Mouse (Mus musculus) forebrain, embryonic 10.5 days (tissue): ENCODE results near the gene Klhl29. TPM values are rescaled to one million over a fixed set of nuclear protein-coding genes. Genes with fewer than 3 reads are reported as not detected.

Source experiments
- DNase-seq: peaks from one replicate; pipeline ENCODE4 v3.0.0-alpha.2; 2017; ENCODE audit warnings: low spot score; ENCODE audit errors: extremely low spot score
- H3K27ac ChIP-seq: fragments of 300-500 bp; sonication (generic); 2 replicates; pipeline ENCODE4 v1.5.1; 2016; ENCODE audit warnings: mild to moderate bottlenecking
- H3K27me3 ChIP-seq: fragments of 300-500 bp; sonication (generic); 2 replicates; pipeline ENCODE4 v1.6.1; 2016; ENCODE audit warnings: mild to moderate bottlenecking; ENCODE audit not compliant: poor library complexity, severe bottlenecking
- H3K36me3 ChIP-seq: fragments of 300-500 bp; sonication (generic); replicated peaks from 2 replicates; pipeline ENCODE4 v1.6.1; 2016; ENCODE audit warnings: mild to moderate bottlenecking, moderate library complexity
- H3K4me1 ChIP-seq: fragments of 300-500 bp; sonication (generic); 2 replicates; pipeline ENCODE4 v1.6.1; 2016
- H3K4me3 ChIP-seq: fragments of 300-500 bp; sonication (generic); 2 replicates; pipeline ENCODE4 v1.5.1; 2016; ENCODE audit warnings: mild to moderate bottlenecking, moderate library complexity
- H3K9me3 ChIP-seq: fragments of 300-500 bp; sonication (generic); 2 replicates; pipeline ENCODE4 v1.6.1; 2016; ENCODE audit warnings: mild to moderate bottlenecking, moderate library complexity
- WGBS: fragments of 180-500 bp; shearing (Covaris S2); methylation state at CpG from one replicate; pipeline ENCODE4 v1.1.7; 2016; 5-methylcytosine and 5-hydroxymethylcytosine counted together
- polyA plus RNA-seq: library from polyadenylated mRNA; unstranded; fragments of >200 nt; fragmentation: Nextera tagmentation; extraction: Ambion mirVana; gene quantifications from 2 replicates; pipeline ENCODE4 v1.2.1, GENCODE M21; 2016

The Klhl29 gene
- polyA plus RNA-seq, 1 experiment from 2014 or later, result 1.2 TPM

- Histone ChIP-seq H3K27me3 (0 out of 2 replicates have a peak, but pooled peaks cover 4% of the 10 kb centered on the region), H3K27ac (peak overlapping the region; percentile 75; the same call in 1 of the 2 replicates), H3K4me1 (peaks cover 57% of the 10 kb centered on the region), H3K4me3 (no peak overlapping the region), H3K9me3 (no peaks in the 10 kb centered on the region), H3K36me3 (no peaks in the 10 kb centered on the region)
- no peak for DNase-seq
- WGBS, result 66% methylated on average over 9 of the region's 9 CpGs
Observed at GRCm38 (mm10) chr12:5192380-5192718, 183.1 kb downstream of the Klhl29 start.

GRCm38 (mm10) chr12:5191628-5192379, 183.7 kb downstream of the Klhl29 start:
- DNase-seq, result peak; percentile 47
- Histone ChIP-seq H3K4me3 (no peak overlapping the region), H3K36me3 (no peaks in the 10 kb centered on the region), H3K27ac (peak overlapping the region; percentile 75), H3K9me3 (no peaks in the 10 kb centered on the region), H3K27me3 (0 out of 2 replicates have a peak, but pooled peaks cover 4% of the 10 kb centered on the region), H3K4me1 (peaks cover 57% of the 10 kb centered on the region)
- 16% methylated on average over 14 of the region's 14 CpGs for WGBS

DNA sequence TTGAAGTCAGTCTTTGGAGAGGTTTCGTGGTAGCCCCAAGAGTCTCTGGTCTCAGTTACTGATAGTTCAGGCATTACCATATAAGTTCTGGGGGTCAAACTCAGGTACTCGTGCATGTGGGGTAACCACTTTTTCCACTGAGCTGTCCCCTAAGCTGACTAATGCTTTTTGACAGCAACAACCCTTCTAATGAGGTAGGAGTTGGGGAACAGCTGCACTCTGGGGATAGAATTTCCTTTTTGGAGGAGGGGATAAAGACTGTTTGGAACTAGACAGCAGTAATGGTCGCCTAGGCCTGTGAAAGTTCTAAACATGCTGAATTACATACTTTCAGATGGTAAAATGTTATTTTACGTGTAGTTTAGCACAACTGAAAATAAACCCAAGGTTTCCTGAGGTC, 184.3 kb downstream of the Klhl29 start:
- 69% methylated on average over 4 of the region's 4 CpGs for WGBS
- Histone ChIP-seq H3K27ac (peak overlapping the region; percentile 75), H3K4me3 (no peak overlapping the region), H3K36me3 (no peaks in the 10 kb centered on the region), H3K4me1 (peaks cover 57% of the 10 kb centered on the region), H3K27me3 (0 out of 2 replicates have a peak, but pooled peaks cover 4% of the 10 kb centered on the region), H3K9me3 (no peaks in the 10 kb centered on the region)
- DNase-seq, result no peak

DNA sequence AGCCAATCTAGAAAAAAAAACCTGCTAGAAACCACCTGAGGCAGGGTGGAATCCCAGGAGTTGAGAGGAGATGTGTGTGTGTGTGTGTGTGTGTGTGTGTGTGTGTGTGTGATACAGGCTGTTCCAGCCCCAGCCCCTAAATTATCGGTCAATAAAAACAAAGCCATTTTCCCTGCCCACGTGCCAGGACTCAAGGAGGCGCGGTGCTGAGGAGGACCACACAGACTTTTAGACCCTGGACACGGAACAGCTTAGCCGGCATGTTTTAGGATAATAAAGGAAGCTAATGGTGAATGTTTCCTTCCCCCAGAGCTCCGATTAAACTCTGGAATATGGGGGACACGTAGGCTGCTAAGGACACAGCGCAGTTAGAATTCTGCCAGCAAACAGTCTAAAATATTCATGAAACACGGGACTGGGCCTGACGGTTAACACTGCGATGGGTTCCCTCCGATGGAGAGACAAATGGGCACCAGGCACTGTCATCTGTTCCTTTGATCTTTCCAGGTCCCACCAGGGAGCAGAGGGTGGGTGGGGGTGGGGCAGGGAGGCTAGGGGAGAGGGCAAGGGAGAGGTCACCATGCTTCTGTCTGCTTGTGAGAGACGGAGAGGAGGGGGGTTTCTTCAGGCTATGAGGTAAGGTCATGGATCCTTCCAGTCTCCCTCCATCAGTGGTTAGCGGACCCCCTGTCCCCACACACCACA, 185.9 kb downstream of the Klhl29 start:
- Histone ChIP-seq H3K9me3 (no peaks in the 10 kb centered on the region), H3K36me3 (no peaks in the 10 kb centered on the region), H3K27me3 (0 out of 2 replicates have a peak, but pooled peaks cover 4% of the 10 kb centered on the region), H3K4me3 (no peak overlapping the region), H3K4me1 (peaks cover 57% of the 10 kb centered on the region), H3K27ac (peak overlapping the region; percentile 65)
- DNase-seq, result no peak
- WGBS, result 46% methylated on average over 15 of the region's 15 CpGs

- WGBS, result 67% methylated on average over 7 of the region's 7 CpGs
- Histone ChIP-seq H3K9me3 (no peaks in the 10 kb centered on the region), H3K27me3 (0 out of 2 replicates have a peak, but pooled peaks cover 4% of the 10 kb centered on the region), H3K4me3 (no peak overlapping the region), H3K27ac (peak overlapping the region; percentile 65), H3K4me1 (peaks cover 55% of the 10 kb centered on the region), H3K36me3 (no peaks in the 10 kb centered on the region)
- no peak for DNase-seq
Observed at GRCm38 (mm10) chr12:5188899-5189298, 186.6 kb downstream of the Klhl29 start.

DNA sequence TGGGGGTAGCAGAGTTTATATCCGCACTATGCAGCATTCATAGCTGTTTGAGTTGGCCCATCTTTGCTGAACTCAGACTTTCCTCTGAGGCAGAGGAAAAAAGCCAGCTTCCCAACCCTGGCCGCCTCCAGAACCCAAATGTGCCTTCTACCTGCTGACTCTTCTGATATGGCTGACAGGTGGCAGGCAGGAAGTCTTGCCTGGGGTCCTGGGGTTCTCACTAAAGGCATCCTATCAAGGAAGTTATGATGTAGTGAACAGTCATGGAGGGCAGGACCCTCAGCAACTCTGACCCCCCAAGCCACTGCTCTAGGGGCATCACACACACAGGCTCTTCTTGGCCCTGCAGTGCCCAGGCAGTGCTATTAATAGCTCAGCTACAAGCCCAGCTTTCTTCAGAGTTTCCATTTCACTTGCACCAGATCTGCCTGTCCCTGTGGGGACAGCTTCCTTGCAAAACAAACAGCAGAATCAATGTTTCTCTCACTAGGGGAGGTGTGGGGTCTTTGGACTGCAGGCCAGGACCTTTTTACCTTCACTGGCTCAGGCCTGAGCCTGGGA, 187.6 kb downstream of the Klhl29 start:
- no peak for DNase-seq
- Histone ChIP-seq H3K4me1 (peaks cover 48% of the 10 kb centered on the region), H3K9me3 (no peaks in the 10 kb centered on the region), H3K27me3 (0 out of 2 replicates have a peak, but pooled peaks cover 4% of the 10 kb centered on the region), H3K27ac (0 out of 2 replicates have a peak overlapping the region, but pooled peaks have one; percentile 65), H3K36me3 (no peaks in the 10 kb centered on the region), H3K4me3 (no peak overlapping the region)
- WGBS, result 92% methylated on average over 2 of the region's 2 CpGs

GRCm38 (mm10) chr12:5186645-5187044, 188.8 kb downstream of the Klhl29 start:
- WGBS, result 88% methylated on average over 1 of the region's 1 CpGs
- Histone ChIP-seq H3K4me3 (no peak overlapping the region), H3K27me3 (0 out of 2 replicates have a peak, but pooled peaks cover 4% of the 10 kb centered on the region), H3K36me3 (no peaks in the 10 kb centered on the region), H3K27ac (no peak overlapping the region), H3K4me1 (peaks cover 38% of the 10 kb centered on the region), H3K9me3 (no peaks in the 10 kb centered on the region)
- DNase-seq, result no peak

- DNase-seq, result no peak
- Histone ChIP-seq H3K36me3 (no peaks in the 10 kb centered on the region), H3K27me3 (no peaks in the 10 kb centered on the region), H3K9me3 (no peaks in the 10 kb centered on the region), H3K4me3 (no peak overlapping the region), H3K27ac (no peak overlapping the region), H3K4me1 (peaks cover 28% of the 10 kb centered on the region)
- 96% methylated on average over 6 of the region's 6 CpGs for WGBS
Observed at GRCm38 (mm10) chr12:5185603-5186002, 189.9 kb downstream of the Klhl29 start.

DNA sequence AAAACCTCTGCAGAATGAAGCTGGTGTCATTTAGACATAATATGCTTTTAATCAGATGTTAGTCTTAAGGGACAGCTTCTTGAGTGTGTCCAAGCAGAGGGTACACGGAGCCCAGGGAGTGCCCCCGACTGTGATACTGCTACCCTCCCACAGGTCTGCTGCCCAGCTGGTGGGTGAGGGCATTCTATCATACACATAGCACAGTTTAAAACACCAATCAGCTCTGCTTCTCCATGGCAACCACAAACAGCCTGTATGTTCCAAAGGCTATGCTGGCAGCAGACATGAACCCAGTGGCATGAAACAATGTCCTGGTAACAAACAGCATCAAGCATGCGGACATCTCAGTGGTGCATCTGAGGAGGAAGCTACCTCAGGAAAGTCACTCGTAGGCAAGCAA, 192.9 kb downstream of the Klhl29 start:
- DNase-seq, result no peak
- H3K4me3 ChIP-seq, result no peak overlapping the region
- no peaks in the 10 kb centered on the region for H3K36me3 ChIP-seq
- no peaks in the 10 kb centered on the region for H3K27me3 ChIP-seq
- H3K4me1 ChIP-seq, result peaks cover 10% of the 10 kb centered on the region
- WGBS, result 89% methylated on average over 4 of the region's 4 CpGs
- H3K27ac ChIP-seq, result no peak overlapping the region
- no peaks in the 10 kb centered on the region for H3K9me3 ChIP-seq

GRCm38 (mm10) chr12:5182165-5182564, 193.3 kb downstream of the Klhl29 start:
- no peak overlapping the region for H3K27ac ChIP-seq
- no peak for DNase-seq
- H3K36me3 ChIP-seq, result no peaks in the 10 kb centered on the region

DNA sequence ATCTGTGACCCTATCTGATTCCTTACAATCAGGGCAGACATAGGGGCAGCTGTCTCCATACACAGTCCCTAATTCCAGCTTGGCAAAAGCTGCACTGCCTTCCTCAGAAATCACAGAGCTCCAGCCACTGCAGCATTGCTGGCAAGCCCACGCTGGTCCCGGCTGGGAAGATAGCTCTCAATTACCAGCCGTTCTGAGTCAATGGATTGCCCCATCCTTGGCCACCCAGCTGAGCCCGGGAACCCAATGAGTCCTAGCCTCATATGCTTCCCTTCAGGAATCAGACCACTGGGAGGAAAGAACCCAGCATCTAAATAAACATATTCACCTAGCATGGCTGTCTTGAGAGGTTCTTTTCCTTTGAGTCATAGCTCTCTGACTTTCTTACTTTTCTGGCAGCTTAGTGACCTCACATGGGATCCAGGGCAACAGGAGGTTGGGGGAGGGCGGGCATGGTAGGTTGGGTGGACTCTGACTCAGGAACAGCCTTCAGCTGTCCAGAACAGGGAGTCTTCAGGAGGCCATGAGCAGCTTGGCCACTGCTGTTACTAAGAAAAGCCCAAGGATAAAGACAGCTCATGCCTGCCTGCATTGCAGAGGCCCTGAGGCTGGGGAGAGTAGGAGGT, 198.7 kb downstream of the Klhl29 start:
- Histone ChIP-seq H3K4me3 (no peak overlapping the region), H3K4me1 (peaks cover 10% of the 10 kb centered on the region), H3K9me3 (no peaks in the 10 kb centered on the region), H3K27ac (no peak overlapping the region), H3K36me3 (no peaks in the 10 kb centered on the region), H3K27me3 (no peaks in the 10 kb centered on the region)
- WGBS, result 87% methylated on average over 5 of the region's 5 CpGs
- no peak for DNase-seq

More at GRCm38 (mm10) chr12:5182165-5182564, 193.3 kb downstream of the Klhl29 start:
- Histone ChIP-seq H3K9me3 (no peaks in the 10 kb centered on the region), H3K27me3 (no peaks in the 10 kb centered on the region), H3K4me3 (no peak overlapping the region), H3K4me1 (peaks cover 10% of the 10 kb centered on the region)
- 87% methylated on average over 4 of the region's 4 CpGs for WGBS

DNA sequence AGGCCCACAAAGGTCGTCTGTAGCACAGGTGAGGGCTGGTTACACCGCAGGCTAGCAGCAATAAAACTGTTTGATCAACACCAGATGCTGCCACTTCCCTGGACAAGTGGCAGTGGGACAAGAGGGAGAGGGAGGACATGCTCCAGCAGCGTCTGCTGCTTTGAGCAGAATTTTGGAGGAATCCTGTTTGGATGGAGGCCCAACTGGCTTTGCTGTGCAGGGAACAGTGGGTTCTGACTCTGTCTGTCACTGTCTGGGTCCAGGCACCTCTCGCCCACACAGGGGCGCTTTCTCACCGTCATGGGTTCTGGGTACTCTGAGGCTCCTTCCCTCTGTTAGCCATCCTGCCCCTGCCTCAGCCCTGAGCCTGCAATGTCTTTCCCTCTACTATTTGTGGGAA, 209.3 kb downstream of the Klhl29 start:
- no peaks in the 10 kb centered on the region for H3K36me3 ChIP-seq
- no peak overlapping the region for H3K4me3 ChIP-seq
- 54% methylated on average over 6 of the region's 6 CpGs for WGBS
- H3K9me3 ChIP-seq, result no peaks in the 10 kb centered on the region
- no peak for DNase-seq
- no peak overlapping the region for H3K27ac ChIP-seq
- H3K4me1 ChIP-seq, result peaks cover 9% of the 10 kb centered on the region; the same call in 1 of the 2 replicates
- H3K27me3 ChIP-seq, result no peaks in the 10 kb centered on the region
